Mouse (Mus musculus): ENCODE measurements around the gene Commd8. TPM values are rescaled to one million over a fixed set of nuclear protein-coding genes. Genes with fewer than 3 reads are reported as not detected.

The Commd8 gene
- polyA plus RNA-seq, 1 experiment from 2014 or later, result 148 TPM

DNA sequence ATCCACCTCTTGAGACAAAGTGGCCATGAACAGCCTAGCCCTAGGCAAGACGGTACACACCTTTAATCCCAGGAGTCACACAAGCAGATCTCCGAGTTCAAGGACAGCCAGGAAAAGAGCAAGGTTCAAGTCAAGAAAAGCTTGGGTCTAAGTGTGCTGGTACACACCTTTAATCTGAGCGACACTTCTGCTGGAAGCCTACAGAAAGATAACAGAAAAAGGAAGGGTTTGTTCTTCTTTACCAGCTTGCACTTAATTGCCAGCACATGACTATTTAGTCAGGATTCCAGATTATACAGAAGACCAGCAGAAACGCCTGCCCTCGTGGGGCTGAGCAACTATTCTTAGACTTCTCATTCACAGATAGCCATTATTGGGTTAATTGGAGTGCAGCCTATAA, 23.9 kb upstream of the Commd8 start:
- no peaks in the 10 kb centered on the region for H3K27me3 ChIP-seq (replicated peaks)
- no peak overlapping the region for H3K9ac ChIP-seq
- H3K4me3 ChIP-seq (replicated peaks), result no peak overlapping the region
- H3K36me3 ChIP-seq, result no peaks in the 10 kb centered on the region
- H3K4me2 ChIP-seq (replicated peaks), result no peak overlapping the region
- H3K9me3 ChIP-seq, result no peaks in the 10 kb centered on the region
- no peak overlapping the region for H3K27ac ChIP-seq
- no peak for ATAC-seq
- no peaks in the 10 kb centered on the region for H3K4me1 ChIP-seq (replicated peaks)
- WGBS, result 77% methylated on average over 5 of the region's 5 CpGs

DNA sequence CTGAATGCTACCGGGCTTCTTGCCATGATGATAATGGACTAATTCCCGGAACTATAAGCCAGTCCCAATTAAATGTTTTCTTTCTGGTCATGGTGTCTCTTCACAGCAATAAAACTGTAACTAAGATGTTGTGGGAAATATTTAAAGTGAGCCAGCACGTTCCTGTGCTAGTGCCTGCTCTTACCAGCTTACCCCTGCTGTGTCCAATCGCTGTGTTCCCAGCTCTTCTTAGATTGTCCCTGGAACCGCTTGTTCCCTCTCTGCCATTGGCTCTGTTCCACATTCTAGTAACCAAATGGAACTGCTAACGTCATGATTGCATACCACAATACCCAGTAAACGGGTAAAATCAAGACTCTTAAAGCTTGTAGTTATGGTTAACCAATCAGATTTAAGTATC, 23.2 kb upstream of the Commd8 start:
- Histone ChIP-seq H3K27ac (no peak overlapping the region), H3K9ac (no peak overlapping the region), H3K9me3 (no peaks in the 10 kb centered on the region), H3K4me2 (replicated peaks) (no peak overlapping the region), H3K4me3 (replicated peaks) (no peak overlapping the region), H3K4me1 (replicated peaks) (no peaks in the 10 kb centered on the region), H3K36me3 (no peaks in the 10 kb centered on the region), H3K27me3 (replicated peaks) (no peaks in the 10 kb centered on the region)
- no peak for ATAC-seq
- whole genome bisulfite sequencing, result 89% methylated on average over 7 of the region's 7 CpGs

DNA sequence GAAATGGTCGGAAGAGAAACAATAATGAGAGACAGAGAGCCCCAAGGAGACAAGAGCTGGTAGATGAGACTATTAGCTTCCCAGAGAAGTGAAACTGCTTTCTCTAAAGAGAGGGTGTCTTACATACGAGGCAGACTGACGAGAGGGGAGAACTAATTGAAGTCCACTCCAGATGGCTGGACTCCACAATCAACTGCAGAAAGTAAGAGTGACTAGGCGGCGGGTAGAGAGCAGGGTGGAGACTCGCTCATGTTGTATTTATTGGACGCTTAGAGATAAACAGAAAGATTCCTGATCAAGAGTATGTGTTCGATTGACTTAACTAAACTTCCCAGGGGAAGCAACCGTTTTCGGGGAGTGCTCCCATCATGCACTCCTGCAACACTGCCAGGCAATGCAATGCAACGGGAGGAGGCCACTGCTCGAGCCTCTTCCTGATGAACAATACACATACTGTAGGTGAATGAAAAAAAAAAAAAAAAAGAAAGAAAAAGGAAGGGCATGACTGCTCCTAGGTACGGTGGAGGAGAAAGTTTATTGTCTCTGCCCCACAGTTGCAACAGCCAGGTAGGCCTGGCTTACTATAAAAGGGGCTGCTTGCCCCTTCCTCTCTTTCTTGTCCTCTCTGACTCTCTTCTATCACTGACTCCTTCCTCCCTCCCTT, 16.6 kb upstream of the Commd8 start:
- no peak overlapping the region for H3K27ac ChIP-seq
- H3K4me3 ChIP-seq (replicated peaks), result no peak overlapping the region
- no peaks in the 10 kb centered on the region for H3K27me3 ChIP-seq (replicated peaks)
- H3K36me3 ChIP-seq, result no peaks in the 10 kb centered on the region
- WGBS, result 76% methylated on average over 13 of the region's 13 CpGs
- ATAC-seq, result no peak
- no peaks in the 10 kb centered on the region for H3K4me1 ChIP-seq (replicated peaks)
- H3K9me3 ChIP-seq, result no peaks in the 10 kb centered on the region
- no peak overlapping the region for H3K9ac ChIP-seq
- no peak overlapping the region for H3K4me2 ChIP-seq (replicated peaks)

DNA sequence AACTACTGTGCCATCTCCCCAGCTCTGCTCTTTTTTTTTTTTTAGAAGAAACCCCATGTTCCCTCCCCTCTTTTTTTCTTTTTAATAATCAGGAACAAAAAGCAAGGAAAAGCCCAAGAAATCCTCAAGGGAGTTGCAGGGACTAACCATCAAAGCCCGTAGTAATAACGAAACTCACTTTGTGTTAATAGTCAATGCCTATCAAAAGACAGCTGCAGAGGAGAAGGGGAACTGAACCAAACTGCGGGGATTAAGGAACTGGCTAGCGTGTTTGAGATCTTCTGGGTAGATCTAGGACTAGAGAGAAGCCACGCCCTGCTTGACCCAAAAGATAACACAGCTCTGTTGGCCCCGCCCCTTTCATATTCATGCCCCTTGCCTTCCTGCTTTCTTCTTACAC, 15.9 kb upstream of the Commd8 start:
- no peak overlapping the region for H3K9ac ChIP-seq
- WGBS, result 82% methylated on average over 6 of the region's 6 CpGs
- no peaks in the 10 kb centered on the region for H3K27me3 ChIP-seq (replicated peaks)
- no peaks in the 10 kb centered on the region for H3K9me3 ChIP-seq
- peak; percentile 39; the same call in 1 of the 2 replicates for ATAC-seq
- H3K4me2 ChIP-seq (replicated peaks), result no peak overlapping the region
- no peaks in the 10 kb centered on the region for H3K36me3 ChIP-seq
- no peak overlapping the region for H3K4me3 ChIP-seq (replicated peaks)
- no peaks in the 10 kb centered on the region for H3K4me1 ChIP-seq (replicated peaks)
- H3K27ac ChIP-seq, result no peak overlapping the region

DNA sequence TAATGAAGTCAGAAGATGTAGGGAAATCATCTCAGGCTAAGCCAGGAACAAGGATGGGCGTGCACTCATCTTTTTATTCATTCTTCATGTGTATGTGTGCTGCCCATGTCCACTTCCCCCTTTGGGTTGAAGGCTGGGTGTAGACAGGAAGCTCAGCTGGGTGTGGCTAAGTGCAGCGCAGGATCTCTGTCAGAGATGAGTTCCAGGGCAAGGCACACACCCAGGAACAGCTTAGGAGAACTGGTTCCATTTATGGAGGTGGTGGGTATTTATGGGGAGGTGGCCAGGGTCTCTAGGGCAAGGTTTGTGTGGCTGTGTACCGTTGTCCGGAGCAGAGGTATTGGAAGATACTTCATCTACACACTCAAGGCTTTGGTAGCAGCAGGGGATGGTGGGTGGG, 14.8 kb upstream of the Commd8 start:
- Histone ChIP-seq H3K4me3 (replicated peaks) (no peak overlapping the region), H3K4me2 (replicated peaks) (no peak overlapping the region), H3K4me1 (replicated peaks) (no peaks in the 10 kb centered on the region), H3K9ac (no peak overlapping the region), H3K36me3 (no peaks in the 10 kb centered on the region), H3K9me3 (no peaks in the 10 kb centered on the region), H3K27me3 (replicated peaks) (no peaks in the 10 kb centered on the region), H3K27ac (no peak overlapping the region)
- WGBS, result 86% methylated on average over 4 of the region's 4 CpGs
- no peak for ATAC-seq

DNA sequence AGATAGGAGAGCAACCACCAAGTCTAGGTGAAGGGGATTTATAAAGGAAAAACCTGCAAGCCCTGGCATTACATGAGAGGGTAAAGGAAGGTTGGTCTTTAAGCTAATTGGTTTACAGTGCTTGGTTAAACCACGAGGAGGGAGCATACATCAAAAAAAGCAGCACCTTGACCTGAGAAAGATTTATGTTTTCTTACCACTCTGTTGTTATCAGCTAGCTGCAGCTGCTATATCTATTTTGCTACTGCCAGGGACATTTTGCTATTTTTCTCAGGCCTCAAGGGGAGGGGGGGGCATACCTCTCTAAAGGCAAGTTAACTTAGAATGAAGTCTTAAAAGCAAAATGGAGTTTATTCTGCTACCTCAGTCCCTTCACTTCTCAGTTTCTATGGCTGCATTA, 13.2 kb upstream of the Commd8 start:
- no peak overlapping the region for H3K9ac ChIP-seq
- no peaks in the 10 kb centered on the region for H3K27me3 ChIP-seq (replicated peaks)
- no peak overlapping the region for H3K27ac ChIP-seq
- no peak overlapping the region for H3K4me2 ChIP-seq (replicated peaks)
- H3K4me3 ChIP-seq (replicated peaks), result no peak overlapping the region
- 29% methylated on average over 1 of the region's 1 CpGs for WGBS
- H3K9me3 ChIP-seq, result no peaks in the 10 kb centered on the region
- H3K36me3 ChIP-seq, result no peaks in the 10 kb centered on the region
- no peak for ATAC-seq
- no peaks in the 10 kb centered on the region for H3K4me1 ChIP-seq (replicated peaks)

DNA sequence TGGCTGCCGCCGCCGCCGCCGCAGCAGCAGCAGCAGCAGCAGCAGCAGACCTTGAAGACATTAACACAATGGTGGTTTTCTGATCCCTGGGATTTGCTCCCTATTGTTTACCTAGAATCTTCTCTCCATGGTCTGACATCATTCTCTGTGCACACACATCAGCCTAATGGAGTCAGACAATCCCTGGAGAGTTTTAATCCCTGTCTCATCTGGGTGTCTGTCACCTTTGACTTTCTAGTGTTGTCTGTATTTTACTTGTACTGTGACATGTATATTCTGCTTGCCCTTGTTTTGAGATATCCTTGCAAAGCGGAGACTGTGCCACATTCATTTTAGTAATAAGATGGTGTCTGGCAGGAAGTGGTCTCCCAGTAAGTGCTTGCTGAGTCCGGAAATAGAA, 7.5 kb upstream of the Commd8 start:
- no peak for ATAC-seq

DNA sequence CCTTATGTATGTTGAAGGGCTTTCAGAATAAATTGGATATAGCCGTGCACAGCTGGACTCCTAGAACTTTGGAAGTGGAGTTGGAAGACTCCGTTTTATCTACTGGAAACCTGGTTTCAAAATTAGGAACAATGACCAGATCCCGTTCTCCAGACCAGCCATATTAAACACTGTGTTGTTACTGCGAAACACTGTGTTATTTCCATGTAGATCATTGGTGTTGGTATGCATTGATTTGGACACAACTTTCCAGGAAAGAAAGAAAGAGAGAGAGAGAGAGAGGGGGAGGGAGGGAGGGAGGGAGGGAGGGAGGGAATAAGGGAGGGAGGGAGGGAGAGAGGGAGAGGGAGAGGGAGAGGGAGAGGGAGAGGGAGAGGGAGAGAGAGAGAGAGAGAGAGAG, 7.1 kb upstream of the Commd8 start:
- no peaks in the 10 kb centered on the region for H3K4me1 ChIP-seq (replicated peaks)
- H3K4me2 ChIP-seq (replicated peaks), result no peak overlapping the region
- 81% methylated on average over 4 of the region's 4 CpGs for WGBS
- no peaks in the 10 kb centered on the region for H3K27me3 ChIP-seq (replicated peaks)
- ATAC-seq, result no peak
- no peak overlapping the region for H3K9ac ChIP-seq
- no peak overlapping the region for H3K4me3 ChIP-seq (replicated peaks)
- no peaks in the 10 kb centered on the region for H3K36me3 ChIP-seq
- no peaks in the 10 kb centered on the region for H3K9me3 ChIP-seq
- H3K27ac ChIP-seq, result no peak overlapping the region

More for the DNA sequence above, 7.5 kb upstream of the Commd8 start:
- H3K9me3 ChIP-seq, result no peaks in the 10 kb centered on the region
- H3K27ac ChIP-seq, result no peak overlapping the region
- H3K9ac ChIP-seq, result no peak overlapping the region
- H3K27me3 ChIP-seq (replicated peaks), result no peaks in the 10 kb centered on the region
- H3K4me1 ChIP-seq (replicated peaks), result no peaks in the 10 kb centered on the region
- no peaks in the 10 kb centered on the region for H3K36me3 ChIP-seq
- no peak overlapping the region for H3K4me3 ChIP-seq (replicated peaks)
- H3K4me2 ChIP-seq (replicated peaks), result no peak overlapping the region
- WGBS, result 32% methylated on average over 7 of the region's 7 CpGs

DNA sequence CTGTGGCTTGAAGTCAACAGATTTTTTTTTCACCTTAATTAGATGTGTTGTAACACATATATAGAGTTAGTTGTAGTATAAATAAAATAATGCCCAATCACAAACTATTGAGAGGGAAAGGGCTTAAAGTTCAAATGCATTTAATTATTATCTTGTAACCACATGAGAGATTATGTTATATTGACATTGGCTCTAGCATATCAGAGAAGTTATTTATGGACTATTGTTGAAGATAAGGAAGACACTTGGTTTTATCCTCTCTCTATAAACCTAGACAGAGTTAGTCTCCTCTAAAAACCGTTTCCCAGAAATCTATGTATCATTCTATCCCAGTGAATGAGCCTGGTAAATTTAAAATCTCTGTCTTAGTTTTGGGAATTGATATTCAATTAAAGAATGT, 5.5 kb upstream of the Commd8 start:
- 27% methylated on average over 1 of the region's 1 CpGs for WGBS
- no peak overlapping the region for H3K9ac ChIP-seq
- H3K36me3 ChIP-seq, result no peaks in the 10 kb centered on the region
- no peak overlapping the region for H3K27ac ChIP-seq
- no peak overlapping the region for H3K4me2 ChIP-seq (replicated peaks)
- H3K4me1 ChIP-seq (replicated peaks), result no peaks in the 10 kb centered on the region
- H3K27me3 ChIP-seq (replicated peaks), result no peaks in the 10 kb centered on the region
- no peaks in the 10 kb centered on the region for H3K9me3 ChIP-seq
- H3K4me3 ChIP-seq (replicated peaks), result no peak overlapping the region
- no peak for ATAC-seq

DNA sequence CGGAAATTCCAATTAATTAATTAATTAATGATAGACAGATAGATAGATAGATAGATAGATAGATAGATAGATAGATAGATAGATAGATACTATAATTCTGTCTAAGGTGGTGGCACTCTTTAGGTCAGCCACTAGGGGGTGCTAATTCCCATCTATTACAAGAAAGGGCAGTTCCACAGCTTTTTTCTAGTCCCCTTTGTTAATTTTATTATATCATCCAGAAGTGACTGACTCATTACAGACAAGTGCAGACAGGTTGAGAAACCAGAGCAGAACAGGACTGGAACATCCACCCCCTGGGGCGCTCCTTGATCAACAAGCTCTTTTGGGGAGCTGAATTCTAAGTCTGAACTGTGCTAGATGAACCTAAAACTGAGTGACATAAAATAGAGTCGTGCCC, 4.7 kb upstream of the Commd8 start:
- Histone ChIP-seq H3K4me2 (replicated peaks) (no peak overlapping the region), H3K9ac (no peak overlapping the region), H3K27me3 (replicated peaks) (no peaks in the 10 kb centered on the region), H3K4me1 (replicated peaks) (no peaks in the 10 kb centered on the region), H3K27ac (no peak overlapping the region), H3K4me3 (replicated peaks) (no peak overlapping the region), H3K36me3 (no peaks in the 10 kb centered on the region), H3K9me3 (no peaks in the 10 kb centered on the region)
- 36% methylated on average over 3 of the region's 3 CpGs for WGBS
- no peak for ATAC-seq

DNA sequence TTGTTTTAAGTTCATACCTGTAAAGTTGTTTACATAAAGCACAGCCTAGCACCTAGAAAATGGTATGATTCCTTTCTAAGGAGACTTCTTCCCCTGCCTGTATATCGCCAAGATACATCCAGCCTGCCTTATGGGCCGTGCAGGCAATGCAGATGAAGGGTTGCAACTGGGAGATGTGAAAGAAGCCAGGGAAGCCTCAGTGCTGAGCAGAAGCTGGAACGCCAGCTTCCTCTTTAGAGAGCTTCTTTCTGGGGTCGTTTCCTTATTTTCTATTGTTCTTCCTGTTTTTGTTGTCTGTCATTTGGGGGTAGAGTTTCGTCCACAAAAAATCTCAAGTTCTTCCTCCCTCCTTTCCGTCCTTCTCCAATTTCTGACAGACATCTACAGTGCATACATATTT, 2.1 kb upstream of the Commd8 start:
- Histone ChIP-seq H3K36me3 (no peaks in the 10 kb centered on the region), H3K9me3 (no peaks in the 10 kb centered on the region), H3K27me3 (replicated peaks) (no peaks in the 10 kb centered on the region), H3K4me1 (replicated peaks) (peaks cover 6% of the 10 kb centered on the region), H3K4me2 (replicated peaks) (no peak overlapping the region), H3K9ac (no peak overlapping the region), H3K27ac (no peak overlapping the region), H3K4me3 (replicated peaks) (no peak overlapping the region)
- 59% methylated on average over 6 of the region's 6 CpGs for WGBS
- ATAC-seq, result no peak

DNA sequence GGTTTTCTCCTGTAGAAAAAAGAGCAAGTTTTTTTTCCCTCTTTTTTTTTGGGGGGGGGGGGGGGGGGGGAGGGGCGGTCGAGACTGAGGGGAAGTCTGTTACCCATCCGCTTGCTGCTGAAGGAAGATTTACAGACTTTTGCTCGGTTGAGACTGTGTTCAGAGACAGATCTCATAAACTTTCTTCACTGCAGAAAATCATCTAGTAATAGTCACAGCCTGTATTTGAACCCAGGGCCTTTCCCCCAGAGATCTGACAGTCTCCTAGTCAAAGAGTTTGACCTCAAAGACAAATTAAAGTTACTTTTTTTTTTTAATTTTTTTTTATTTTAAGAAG, 264 bp upstream of the Commd8 start:
- Histone ChIP-seq H3K4me1 (replicated peaks) (peaks cover 6% of the 10 kb centered on the region), H3K4me3 (replicated peaks) (peak overlapping the region; percentile 81), H3K27ac (no peak overlapping the region), H3K4me2 (replicated peaks) (peak overlapping the region; percentile 61), H3K9me3 (no peaks in the 10 kb centered on the region), H3K36me3 (no peaks in the 10 kb centered on the region), H3K9ac (no peak overlapping the region), H3K27me3 (replicated peaks) (no peaks in the 10 kb centered on the region)
- WGBS, result 0% methylated on average over 4 of the region's 4 CpGs
- ATAC-seq, result peak; percentile 75

DNA sequence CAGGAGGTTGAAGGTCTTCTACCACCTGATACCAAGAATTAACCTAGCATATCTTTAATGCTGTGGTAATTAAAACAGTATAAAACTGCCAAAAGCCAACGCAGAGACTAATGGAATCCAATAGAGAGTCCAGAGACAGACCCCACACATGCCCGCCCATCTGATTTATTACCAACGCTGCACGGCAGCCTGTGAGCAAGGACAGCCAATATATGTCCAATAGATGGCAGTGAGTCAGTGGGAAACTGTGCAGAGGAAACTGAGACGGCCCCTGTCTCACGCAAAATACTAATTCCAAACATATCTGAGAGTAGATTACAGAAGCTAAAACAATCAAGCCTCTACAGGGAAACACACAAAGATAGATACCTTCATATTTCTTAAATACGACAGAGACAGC, 3.6 kb downstream of the Commd8 start:
- H3K27ac ChIP-seq, result no peak overlapping the region
- no peaks in the 10 kb centered on the region for H3K27me3 ChIP-seq (replicated peaks)
- H3K4me1 ChIP-seq (replicated peaks), result peaks cover 6% of the 10 kb centered on the region
- H3K36me3 ChIP-seq, result peaks cover 12% of the 10 kb centered on the region; the same call in 1 of the 2 replicates
- ATAC-seq, result no peak
- WGBS, result 30% methylated on average over 7 of the region's 7 CpGs
- no peak overlapping the region for H3K9ac ChIP-seq
- H3K9me3 ChIP-seq, result no peaks in the 10 kb centered on the region
- H3K4me2 ChIP-seq (replicated peaks), result no peak overlapping the region
- H3K4me3 ChIP-seq (replicated peaks), result no peak overlapping the region
